Mouse (Mus musculus): ENCODE measurements around the gene Vamp8. TPM values are rescaled to one million over a fixed set of nuclear protein-coding genes. Genes with fewer than 3 reads are reported as not detected.
A peak's percentile ranks its signal among the peaks of the same experiment; 100 is the strongest.

Vamp8 gene
- polyA plus RNA-seq (2015; fragmentation: Nextera tagmentation; extraction: Ambion mirVana), result 239 and 242 TPM in 2 replicates

- WGBS (ENCODE audit: insufficient replicate concordance), result under 1% methylated on average over 33 of the region's 33 CpGs
- Histone ChIP-seq H3K4me2 (peak within 1 kb of the TSS; percentile 84), H3K4me1 (replicated peaks) (peaks cover 76% of the 10 kb centered on the region), H3K36me3 (replicated peaks) (peaks cover 59% of the 10 kb centered on the region), H3K4me3 (replicated peaks) (peak within 1 kb of the TSS; percentile 79), H3K27me3 (no peaks in the 10 kb centered on the region), H3K9me3 (replicated peaks) (no peaks in the 10 kb centered on the region), H3K9ac (peak within 1 kb of the TSS; percentile 92), H3K27ac (replicated peaks) (peak within 1 kb of the TSS; percentile 100)
- ATAC-seq (ENCODE audit: insufficient read depth), result peak; percentile 49
Observed at GRCm38 (mm10) chr6:72389941-72390771, at the start of gene Vamp8. Gene Vamp8, minus strand, starts transcription at chr6:72390703.

- Histone ChIP-seq H3K4me1 (replicated peaks) (peaks cover 33% of the 10 kb centered on the region), H3K4me3 (replicated peaks) (peak within 1 kb of the TSS; percentile 93), H3K9ac (peak within 1 kb of the TSS; percentile 98), H3K36me3 (replicated peaks) (peaks cover 34% of the 10 kb centered on the region), H3K27ac (replicated peaks) (peak within 1 kb of the TSS; percentile 95), H3K27me3 (no peaks in the 10 kb centered on the region), H3K9me3 (replicated peaks) (no peaks in the 10 kb centered on the region), H3K4me2 (peak within 1 kb of the TSS; percentile 78)
- ATAC-seq (ENCODE audit: insufficient read depth), result peak; percentile 86
- under 1% methylated on average over 77 of the region's 77 CpGs for WGBS (ENCODE audit: insufficient replicate concordance)
Observed at GRCm38 (mm10) chr6:72439355-72440185, 49.1 kb upstream of the Vamp8 start, which contains the start of gene Mat2a. Gene Mat2a, minus strand, starts transcription at chr6:72439558.

- Histone ChIP-seq H3K27ac (replicated peaks) (peak overlapping the region; percentile 95), H3K4me3 (replicated peaks) (peak overlapping the region; percentile 93), H3K36me3 (replicated peaks) (peaks cover 41% of the 10 kb centered on the region), H3K9me3 (replicated peaks) (no peaks in the 10 kb centered on the region), H3K4me2 (peak overlapping the region; percentile 78), H3K9ac (peak overlapping the region; percentile 98), H3K4me1 (replicated peaks) (peaks cover 33% of the 10 kb centered on the region), H3K27me3 (no peaks in the 10 kb centered on the region)
- WGBS (ENCODE audit: insufficient replicate concordance), result under 1% methylated on average over 57 of the region's 57 CpGs
- peak; percentile 59 for ATAC-seq (ENCODE audit: insufficient read depth)
Observed at GRCm38 (mm10) chr6:72438862-72439354, 48.4 kb upstream of the Vamp8 start.

GRCm38 (mm10) chr6:72438226-72438625, 47.7 kb upstream of the Vamp8 start:
- H3K36me3 ChIP-seq (replicated peaks), result peaks cover 47% of the 10 kb centered on the region
- H3K9ac ChIP-seq, result peak overlapping the region; percentile 98
- H3K4me1 ChIP-seq (replicated peaks), result peaks cover 33% of the 10 kb centered on the region
- no peak for ATAC-seq (ENCODE audit: insufficient read depth)
- 1% methylated on average over 5 of the region's 5 CpGs for WGBS (ENCODE audit: insufficient replicate concordance)
- H3K9me3 ChIP-seq (replicated peaks), result no peaks in the 10 kb centered on the region
- H3K27ac ChIP-seq (replicated peaks), result peak overlapping the region; percentile 95; the same call in 1 of the 2 replicates
- H3K4me2 ChIP-seq, result peak overlapping the region; percentile 78
- H3K4me3 ChIP-seq (replicated peaks), result peak overlapping the region; percentile 93
- H3K27me3 ChIP-seq, result no peaks in the 10 kb centered on the region

- Histone ChIP-seq H3K9me3 (replicated peaks) (no peaks in the 10 kb centered on the region), H3K36me3 (replicated peaks) (peaks cover 96% of the 10 kb centered on the region), H3K4me1 (replicated peaks) (peaks cover 8% of the 10 kb centered on the region), H3K9ac (no peak overlapping the region), H3K27me3 (no peaks in the 10 kb centered on the region), H3K4me3 (replicated peaks) (no peak overlapping the region), H3K4me2 (no peak overlapping the region), H3K27ac (replicated peaks) (0 out of 2 replicates have a peak overlapping the region, but pooled peaks have one; percentile 2)
- no peak for ATAC-seq (ENCODE audit: insufficient read depth)
- WGBS (ENCODE audit: insufficient replicate concordance), result 80% methylated on average over 2 of the region's 2 CpGs
Observed at GRCm38 (mm10) chr6:72432153-72432552, 41.6 kb upstream of the Vamp8 start.

GRCm38 (mm10) chr6:72430989-72431921, 40.8 kb upstream of the Vamp8 start:
- Histone ChIP-seq H3K9me3 (replicated peaks) (no peaks in the 10 kb centered on the region), H3K9ac (no peak overlapping the region), H3K27ac (replicated peaks) (0 out of 2 replicates have a peak overlapping the region, but pooled peaks have one; percentile 2), H3K36me3 (replicated peaks) (peaks cover 96% of the 10 kb centered on the region), H3K4me1 (replicated peaks) (no peaks in the 10 kb centered on the region; the same call in 1 of the 2 replicates), H3K4me2 (no peak overlapping the region), H3K27me3 (no peaks in the 10 kb centered on the region), H3K4me3 (replicated peaks) (no peak overlapping the region)
- ATAC-seq (ENCODE audit: insufficient read depth), result peak; percentile 32
- 21% methylated on average over 5 of the region's 5 CpGs for WGBS (ENCODE audit: insufficient replicate concordance)

GRCm38 (mm10) chr6:72429061-72429842, 38.7 kb upstream of the Vamp8 start:
- H3K36me3 ChIP-seq (replicated peaks), result peaks cover 96% of the 10 kb centered on the region
- WGBS (ENCODE audit: insufficient replicate concordance), result 82% methylated on average over 21 of the region's 21 CpGs
- ATAC-seq (ENCODE audit: insufficient read depth), result no peak

GRCm38 (mm10) chr6:72428036-72428435, 37.5 kb upstream of the Vamp8 start:
- Histone ChIP-seq H3K27ac (replicated peaks) (no peak overlapping the region), H3K4me2 (no peak overlapping the region), H3K4me1 (replicated peaks) (no peaks in the 10 kb centered on the region), H3K27me3 (no peaks in the 10 kb centered on the region), H3K36me3 (replicated peaks) (peaks cover 96% of the 10 kb centered on the region), H3K9ac (no peak overlapping the region), H3K9me3 (replicated peaks) (no peaks in the 10 kb centered on the region), H3K4me3 (replicated peaks) (no peak overlapping the region)
- WGBS (ENCODE audit: insufficient replicate concordance), result 34% methylated on average over 8 of the region's 8 CpGs
- ATAC-seq (ENCODE audit: insufficient read depth), result no peak

More at GRCm38 (mm10) chr6:72429061-72429842, 38.7 kb upstream of the Vamp8 start:
- no peaks in the 10 kb centered on the region for H3K4me1 ChIP-seq (replicated peaks)
- no peak overlapping the region for H3K4me2 ChIP-seq
- H3K27me3 ChIP-seq, result no peaks in the 10 kb centered on the region
- no peak overlapping the region for H3K27ac ChIP-seq (replicated peaks)
- no peak overlapping the region for H3K9ac ChIP-seq
- H3K4me3 ChIP-seq (replicated peaks), result no peak overlapping the region
- H3K9me3 ChIP-seq (replicated peaks), result no peaks in the 10 kb centered on the region

- H3K9me3 ChIP-seq (replicated peaks), result no peaks in the 10 kb centered on the region
- H3K4me3 ChIP-seq (replicated peaks), result no peak overlapping the region
- 0 out of 2 replicates have a peak, but pooled peaks cover 2% of the 10 kb centered on the region for H3K4me1 ChIP-seq (replicated peaks)
- H3K27ac ChIP-seq (replicated peaks), result no peak overlapping the region
- H3K4me2 ChIP-seq, result no peak overlapping the region
- H3K27me3 ChIP-seq, result no peaks in the 10 kb centered on the region
- 81% methylated on average over 11 of the region's 11 CpGs for WGBS (ENCODE audit: insufficient replicate concordance)
- peaks cover 91% of the 10 kb centered on the region for H3K36me3 ChIP-seq (replicated peaks)
- ATAC-seq (ENCODE audit: insufficient read depth), result no peak
- H3K9ac ChIP-seq, result no peak overlapping the region
Observed at GRCm38 (mm10) chr6:72425646-72426045, 35.1 kb upstream of the Vamp8 start.

Measured in liver, embryonic 15.5 days (tissue).